Mouse (Mus musculus): ENCODE measurements around the gene Ptgs1.

DNA sequence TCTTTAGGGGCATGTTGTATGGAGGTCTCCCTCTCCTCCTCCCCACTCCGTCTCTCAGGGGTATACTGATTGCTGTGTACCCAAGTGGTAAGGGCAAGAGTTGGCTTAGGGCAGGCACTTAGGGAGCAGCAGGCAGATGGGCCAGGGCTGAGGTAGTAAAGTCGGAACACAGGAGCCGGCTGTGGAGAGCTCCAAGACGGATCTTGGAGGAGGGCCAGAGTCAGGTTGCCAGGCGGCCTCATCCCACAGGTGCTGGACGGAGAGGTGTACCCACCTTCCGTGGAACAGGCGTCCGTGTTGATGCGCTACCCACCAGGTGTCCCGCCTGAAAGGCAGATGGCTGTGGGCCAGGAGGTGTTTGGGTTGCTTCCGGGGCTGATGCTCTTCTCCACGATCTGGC is 12.3 kb downstream of the Ptgs1 start:
- TF ChIP-seq CTCF (IDR thresholded peaks at IDR 0.05; ENCODE audit: control insufficient read depth, insufficient read depth, low read length) (no peak), POLR2A (IDR thresholded peaks at IDR 0.05; ENCODE audit: borderline replicate concordance, control insufficient read depth, low read depth, low read length) (no peak)

Data from bone marrow, adult 2 months (tissue).